Mouse (Mus musculus) hindbrain, embryonic 14.5 days (tissue): ENCODE results near the gene Mettl7a2. TPM values are rescaled to one million over a fixed set of nuclear protein-coding genes. Genes with fewer than 3 reads are reported as not detected.
"Not testable (repeated sequence)": the region's sequence is repeated elsewhere in the genome, so short reads cannot be mapped to it uniquely, and the experiment has no call there.

Experiments used
- ATAC-seq: fragments of 200-750 bp; cut with Nextera tagmentation; 2 replicates; pipeline ENCODE4 v1.8.0; 2017; ENCODE audit warnings: moderate number of reproducible peaks, mild to moderate bottlenecking, moderate TSS enrichment, moderate library complexity; ENCODE audit not compliant: low FRiP score
- DNase-seq: peaks from one replicate; pipeline ENCODE4 v3.0.0-alpha.2; 2015; ENCODE audit warnings: low spot score
- H3K27ac ChIP-seq: fragments of 300-500 bp; sonication (generic); 2 replicates; pipeline ENCODE4 v1.5.1; 2014; ENCODE audit warnings: mild to moderate bottlenecking, moderate library complexity
- H3K27me3 ChIP-seq: fragments of 300-500 bp; sonication (generic); 2 replicates; pipeline ENCODE4 v1.6.1; 2014; ENCODE audit warnings: mild to moderate bottlenecking, low read length, mixed read lengths; ENCODE audit not compliant: control insufficient read depth, insufficient read depth
- H3K36me3 ChIP-seq: fragments of 300-500 bp; sonication (generic); replicated peaks from 2 replicates; pipeline ENCODE4 v1.6.1; 2014; ENCODE audit not compliant: control insufficient read depth, insufficient read depth
- H3K4me1 ChIP-seq: fragments of 300-500 bp; sonication (generic); replicated peaks from 2 replicates; pipeline ENCODE4 v1.6.1; 2014; ENCODE audit warnings: antibody characterized with exemption, low read length, mixed read lengths; ENCODE audit not compliant: control insufficient read depth, insufficient read depth
- H3K4me2 ChIP-seq: fragments of 300-500 bp; sonication (generic); replicated peaks from 2 replicates; pipeline ENCODE4 v1.6.1; 2014; ENCODE audit warnings: mild to moderate bottlenecking, moderate library complexity
- H3K4me3 ChIP-seq: fragments of 300-500 bp; sonication (generic); replicated peaks from 2 replicates; pipeline ENCODE4 v1.5.1; 2014; ENCODE audit warnings: mild to moderate bottlenecking, low read length
- H3K9ac ChIP-seq: fragments of 300-500 bp; sonication (generic); 2 replicates; pipeline ENCODE4 v1.6.1; 2014
- H3K9me3 ChIP-seq: fragments of 300-500 bp; sonication (generic); 2 replicates; pipeline ENCODE4 v1.6.1; 2016; ENCODE audit warnings: low read length; ENCODE audit not compliant: control insufficient read depth
- WGBS: fragments of 180-500 bp; shearing (Covaris S2); extraction: QIAGEN DNeasy Blood & Tissue Kit; methylation state at CpG from one replicate; pipeline ENCODE4 v1.1.7; 2014; 5-methylcytosine and 5-hydroxymethylcytosine counted together
- polyA plus RNA-seq: library from polyadenylated mRNA; unstranded; fragments of >200 nt; fragmentation: Nextera tagmentation; extraction: Ambion mirVana; gene quantifications from 2 replicates; pipeline ENCODE4 v1.2.1, GENCODE M21; 2014

Gene Mettl7a2
- polyA plus RNA-seq, 1 experiment from 2014 or later, result not detected

- Histone ChIP-seq H3K4me1 (no peaks in the 10 kb centered on the region), H3K36me3 (no peaks in the 10 kb centered on the region), H3K4me3 (no peak overlapping the region), H3K27ac (no peak overlapping the region), H3K9me3 (no peaks in the 10 kb centered on the region), H3K9ac (no peak overlapping the region), H3K4me2 (no peak overlapping the region), H3K27me3 (no peaks in the 10 kb centered on the region)
- ATAC-seq (no peak), DNase-seq (no peak)
- 88% methylated on average over 5 of the region's 5 CpGs for WGBS
Observed at GRCm38 (mm10) chr15:100355876-100356275, 2.9 kb downstream of the Mettl7a2 start.

GRCm38 (mm10) chr15:100364242-100364641 is 11.2 kb downstream of the Mettl7a2 start, which contains the start of gene Higd1c:
Higd1c (plus strand) TSS chr15:100364542.
- no peak within 1 kb of the TSS for H3K4me3 ChIP-seq

GRCm38 (mm10) chr15:100365967-100366366 is 13.0 kb downstream of the Mettl7a2 start:
- not testable (repeated sequence) for DNase-seq, H3K4me1 ChIP-seq, H3K4me3 ChIP-seq, H3K9me3 ChIP-seq, H3K27ac ChIP-seq, H3K9ac ChIP-seq, H3K4me2 ChIP-seq, H3K27me3 ChIP-seq, H3K36me3 ChIP-seq, ATAC-seq
- WGBS, result 50% methylated on average over 9 of the region's 9 CpGs

More at GRCm38 (mm10) chr15:100364242-100364641, 11.2 kb downstream of the Mettl7a2 start, which contains the start of gene Higd1c:
- no peak for ATAC-seq
- no peaks in the 10 kb centered on the region for H3K36me3 ChIP-seq
- no peaks in the 10 kb centered on the region for H3K27me3 ChIP-seq
- H3K9ac ChIP-seq, result no peak within 1 kb of the TSS
- no peaks in the 10 kb centered on the region for H3K4me1 ChIP-seq
- no peak within 1 kb of the TSS for H3K27ac ChIP-seq
- 81% methylated on average over 7 of the region's 7 CpGs for whole genome bisulfite sequencing
- DNase-seq, result no peak
- H3K9me3 ChIP-seq, result no peaks in the 10 kb centered on the region
- H3K4me2 ChIP-seq, result no peak within 1 kb of the TSS

GRCm38 (mm10) chr15:100367119-100367518 is 14.1 kb downstream of the Mettl7a2 start:
- Histone ChIP-seq H3K4me1 (no peaks in the 10 kb centered on the region), H3K4me2 (no peak overlapping the region), H3K9ac (no peak overlapping the region), H3K27ac (no peak overlapping the region), H3K27me3 (no peaks in the 10 kb centered on the region), H3K36me3 (no peaks in the 10 kb centered on the region), H3K9me3 (no peaks in the 10 kb centered on the region), H3K4me3 (no peak overlapping the region)
- no peak for DNase-seq
- 77% methylated on average over 7 of the region's 7 CpGs for WGBS
- ATAC-seq, result no peak

- H3K9ac ChIP-seq, result no peak overlapping the region
- H3K27me3 ChIP-seq, result no peaks in the 10 kb centered on the region
- H3K4me1 ChIP-seq, result no peaks in the 10 kb centered on the region
- H3K36me3 ChIP-seq, result no peaks in the 10 kb centered on the region
- H3K4me2 ChIP-seq, result no peak overlapping the region
- H3K9me3 ChIP-seq, result no peaks in the 10 kb centered on the region
- no peak overlapping the region for H3K4me3 ChIP-seq
- WGBS, result 42% methylated on average over 5 of the region's 5 CpGs
- DNase-seq, result peak; percentile 82
- no peak for ATAC-seq
- no peak overlapping the region for H3K27ac ChIP-seq
Observed at GRCm38 (mm10) chr15:100375066-100375465, 22.1 kb downstream of the Mettl7a2 start.

GRCm38 (mm10) chr15:100377847-100378505 is 25.0 kb downstream of the Mettl7a2 start:
- DNase-seq, H3K27me3 ChIP-seq, H3K9ac ChIP-seq, H3K36me3 ChIP-seq, H3K4me3 ChIP-seq, H3K4me1 ChIP-seq, H3K9me3 ChIP-seq, H3K27ac ChIP-seq, H3K4me2 ChIP-seq: not testable (repeated sequence)
- WGBS, result 24% methylated on average over 3 of the region's 9 CpGs
- 0 out of 2 replicates have a peak, but pooled peaks have one; percentile 51 for ATAC-seq

GRCm38 (mm10) chr15:100379658-100380057 is 26.7 kb downstream of the Mettl7a2 start:
- no peak overlapping the region for H3K4me2 ChIP-seq
- no peak overlapping the region for H3K9ac ChIP-seq
- no peak overlapping the region for H3K27ac ChIP-seq
- H3K36me3 ChIP-seq, result no peaks in the 10 kb centered on the region
- no peaks in the 10 kb centered on the region for H3K9me3 ChIP-seq
- WGBS, result 89% methylated on average over 8 of the region's 8 CpGs
- H3K4me1 ChIP-seq, result no peaks in the 10 kb centered on the region
- no peak overlapping the region for H3K4me3 ChIP-seq
- no peak for DNase-seq
- no peak for ATAC-seq
- no peaks in the 10 kb centered on the region for H3K27me3 ChIP-seq

- no peak overlapping the region for H3K27ac ChIP-seq
- no peak overlapping the region for H3K9ac ChIP-seq
- H3K27me3 ChIP-seq, result no peaks in the 10 kb centered on the region
- H3K4me3 ChIP-seq, result no peak overlapping the region
- ATAC-seq (no peak), DNase-seq (no peak)
- no peaks in the 10 kb centered on the region for H3K4me1 ChIP-seq
- WGBS, result 69% methylated on average over 2 of the region's 2 CpGs
- no peak overlapping the region for H3K4me2 ChIP-seq
- no peaks in the 10 kb centered on the region for H3K36me3 ChIP-seq
- no peaks in the 10 kb centered on the region for H3K9me3 ChIP-seq
Observed at GRCm38 (mm10) chr15:100380104-100380503, 27.1 kb downstream of the Mettl7a2 start.

- DNase-seq, result no peak
- H3K27ac ChIP-seq, result no peak overlapping the region
- no peaks in the 10 kb centered on the region for H3K27me3 ChIP-seq
- H3K4me3 ChIP-seq, result no peak overlapping the region
- no peak overlapping the region for H3K9ac ChIP-seq
- no peaks in the 10 kb centered on the region for H3K36me3 ChIP-seq
- H3K4me2 ChIP-seq, result no peak overlapping the region
- 93% methylated on average over 9 of the region's 9 CpGs for WGBS
- H3K4me1 ChIP-seq, result no peaks in the 10 kb centered on the region
- H3K9me3 ChIP-seq, result no peaks in the 10 kb centered on the region
- no peak for ATAC-seq
Observed at GRCm38 (mm10) chr15:100385705-100386104, 32.7 kb downstream of the Mettl7a2 start.
